Mouse (Mus musculus) neural tube, embryonic 14.5 days (tissue): Measurements from ENCODE around the gene Mrpl33. TPM values are rescaled to one million over a fixed set of nuclear protein-coding genes. Genes with fewer than 3 reads are reported as not detected.

Source experiments
- ATAC-seq: fragments of 200-750 bp; cut with Nextera tagmentation; 2 replicates; pipeline ENCODE4 v1.8.0; 2017; ENCODE audit warnings: low read depth, mild to moderate bottlenecking, moderate TSS enrichment, moderate library complexity
- H3K27ac ChIP-seq: fragments of 300-500 bp; sonication (generic); 2 replicates; pipeline ENCODE4 v1.5.1; 2014; ENCODE audit warnings: low read depth, mild to moderate bottlenecking, control low read depth, low read length, moderate library complexity, mixed read lengths
- H3K27me3 ChIP-seq: fragments of 300-500 bp; sonication (generic); 2 replicates; pipeline ENCODE4 v1.6.1; 2014; ENCODE audit warnings: low read length; ENCODE audit not compliant: control insufficient read depth, insufficient read depth
- H3K36me3 ChIP-seq: fragments of 300-500 bp; sonication (generic); 2 replicates; pipeline ENCODE4 v1.6.1; 2014; ENCODE audit warnings: low read length, mixed read lengths; ENCODE audit not compliant: control insufficient read depth, insufficient read depth
- H3K4me1 ChIP-seq: fragments of 300-500 bp; sonication (generic); 2 replicates; pipeline ENCODE4 v1.6.1; 2014; ENCODE audit warnings: low read length; ENCODE audit not compliant: control insufficient read depth, insufficient read depth
- H3K4me2 ChIP-seq: fragments of 300-500 bp; sonication (generic); 2 replicates; pipeline ENCODE4 v1.6.1; 2014; ENCODE audit warnings: mild to moderate bottlenecking, low read depth, low read length, control low read depth
- H3K4me3 ChIP-seq: fragments of 300-500 bp; sonication (generic); 2 replicates; pipeline ENCODE4 v1.5.1; 2014; ENCODE audit warnings: low read depth, low read length, control low read depth, mixed read lengths
- H3K9ac ChIP-seq: fragments of 300-500 bp; sonication (generic); replicated peaks from 2 replicates; pipeline ENCODE4 v1.6.1; 2014; ENCODE audit warnings: low read depth, mild to moderate bottlenecking, control low read depth, low read length, mixed read lengths
- H3K9me3 ChIP-seq: fragments of 300-500 bp; sonication (generic); 2 replicates; pipeline ENCODE4 v1.6.1; 2016; ENCODE audit warnings: low read length; ENCODE audit not compliant: control insufficient read depth
- WGBS: fragments of 180-500 bp; shearing (Covaris S2); extraction: QIAGEN DNeasy Blood & Tissue Kit; methylation state at CpG from one replicate; pipeline ENCODE4 v1.1.7; 2014; 5-methylcytosine and 5-hydroxymethylcytosine counted together
- polyA plus RNA-seq: library from polyadenylated mRNA; unstranded; fragments of >200 nt; fragmentation: Nextera tagmentation; extraction: Ambion mirVana; gene quantifications from 2 replicates; pipeline ENCODE4 v1.2.1, GENCODE M21; 2014

Gene Mrpl33
- polyA plus RNA-seq, 1 experiment from 2014 or later = 200 TPM

DNA sequence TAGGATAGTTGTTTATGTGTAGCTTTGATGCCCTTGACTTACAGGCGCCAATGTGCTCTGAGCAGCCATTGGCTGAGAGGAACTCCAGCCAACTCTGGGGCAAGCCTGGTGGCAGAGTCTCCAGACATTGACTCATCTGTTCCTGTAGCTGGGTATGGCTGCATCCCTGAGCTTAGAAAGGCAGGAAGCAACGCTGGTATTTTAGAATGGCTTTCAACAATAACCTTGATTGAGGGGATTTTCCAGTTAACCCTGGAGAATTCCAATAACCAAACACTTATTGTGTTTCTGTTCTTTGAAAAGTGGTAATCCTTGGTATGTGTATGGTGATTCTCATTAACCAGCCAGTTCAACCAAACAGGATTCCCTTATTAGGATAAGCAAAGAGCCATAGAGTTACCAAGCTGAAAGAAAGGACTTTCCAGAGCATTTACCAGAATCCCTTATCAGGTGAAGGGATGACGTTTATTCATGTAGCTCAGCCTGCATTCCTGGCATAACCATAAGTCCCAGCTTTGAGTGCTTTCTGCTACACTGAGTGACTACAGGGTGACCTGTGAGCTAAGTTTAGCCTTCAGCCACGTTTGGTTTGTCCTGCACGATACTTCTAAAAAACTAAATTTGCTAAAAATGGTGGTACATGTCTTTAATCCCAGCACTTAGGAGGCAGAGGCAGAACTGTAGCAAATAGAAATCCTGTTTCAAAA is 28.6 kb upstream of the Mrpl33 start:
- H3K4me2 ChIP-seq = no peak overlapping the region
- no peak overlapping the region for H3K27ac ChIP-seq
- no peaks in the 10 kb centered on the region for H3K4me1 ChIP-seq
- WGBS = 80% methylated on average over 5 of the region's 5 CpGs
- ATAC-seq = no peak
- no peaks in the 10 kb centered on the region for H3K36me3 ChIP-seq
- no peaks in the 10 kb centered on the region for H3K27me3 ChIP-seq
- H3K9ac ChIP-seq = no peak overlapping the region
- no peaks in the 10 kb centered on the region for H3K9me3 ChIP-seq
- no peak overlapping the region for H3K4me3 ChIP-seq

DNA sequence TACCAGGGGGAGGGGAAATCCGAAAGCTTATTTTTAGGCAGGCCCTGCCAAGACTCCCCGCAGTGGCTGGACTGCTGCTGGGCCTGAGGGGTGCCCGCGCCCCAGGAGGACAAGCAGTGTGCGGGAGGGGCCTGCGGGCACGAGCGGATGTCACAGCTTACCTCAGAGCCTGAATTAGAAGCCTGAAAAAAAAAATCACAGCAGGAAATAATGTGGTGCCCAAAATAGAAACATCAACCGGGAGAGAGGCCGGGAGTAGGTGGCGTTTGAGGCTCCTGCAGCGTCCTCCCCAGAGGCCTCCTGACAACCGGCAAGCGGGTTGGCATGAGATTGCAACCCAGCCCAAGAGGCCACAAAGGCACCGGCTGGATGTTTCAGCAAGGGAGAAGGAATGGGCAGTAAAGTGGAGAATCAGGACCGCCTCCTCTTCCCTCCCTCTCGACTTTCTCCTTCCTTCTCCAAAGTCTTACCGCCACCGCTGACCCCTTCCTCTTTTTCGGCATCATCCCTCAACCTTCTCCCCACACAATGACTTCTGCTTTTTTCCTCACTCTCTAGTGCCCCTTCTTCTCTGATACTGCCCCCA is 25.6 kb upstream of the Mrpl33 start:
- Histone ChIP-seq H3K9ac (0 out of 2 replicates have a peak overlapping the region, but pooled peaks have one; percentile 16), H3K4me1 (no peaks in the 10 kb centered on the region), H3K27me3 (no peaks in the 10 kb centered on the region), H3K27ac (no peak overlapping the region), H3K36me3 (no peaks in the 10 kb centered on the region), H3K4me3 (no peak overlapping the region), H3K4me2 (peak overlapping the region; percentile 24; the same call in 1 of the 2 replicates), H3K9me3 (no peaks in the 10 kb centered on the region)
- 11% methylated on average over 20 of the region's 20 CpGs for WGBS
- no peak for ATAC-seq

DNA sequence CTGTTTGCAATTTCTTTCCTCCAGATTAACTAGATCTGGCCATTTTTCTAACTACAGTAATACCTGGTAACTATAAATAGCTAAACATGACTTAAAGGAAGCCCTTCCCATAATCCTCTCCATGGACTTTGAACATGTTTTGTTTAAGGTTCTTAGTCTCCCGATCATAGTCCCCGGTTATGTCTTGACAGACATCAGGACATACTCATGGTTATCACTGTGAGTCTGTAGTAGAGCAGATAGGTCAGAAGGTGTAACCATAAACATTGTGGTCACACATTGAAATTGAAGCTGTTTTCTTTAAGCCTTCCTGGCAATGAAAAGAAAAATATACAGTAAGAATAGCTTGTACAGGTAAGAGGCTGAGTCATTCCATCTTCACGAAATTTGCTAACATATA is 23.0 kb upstream of the Mrpl33 start:
- H3K4me3 ChIP-seq = no peak overlapping the region
- whole genome bisulfite sequencing = 96% methylated on average over 3 of the region's 3 CpGs
- H3K36me3 ChIP-seq = no peaks in the 10 kb centered on the region
- no peak for ATAC-seq
- no peak overlapping the region for H3K27ac ChIP-seq
- no peaks in the 10 kb centered on the region for H3K27me3 ChIP-seq
- no peaks in the 10 kb centered on the region for H3K4me1 ChIP-seq
- H3K9me3 ChIP-seq = no peaks in the 10 kb centered on the region
- H3K9ac ChIP-seq = no peak overlapping the region
- H3K4me2 ChIP-seq = no peak overlapping the region

DNA sequence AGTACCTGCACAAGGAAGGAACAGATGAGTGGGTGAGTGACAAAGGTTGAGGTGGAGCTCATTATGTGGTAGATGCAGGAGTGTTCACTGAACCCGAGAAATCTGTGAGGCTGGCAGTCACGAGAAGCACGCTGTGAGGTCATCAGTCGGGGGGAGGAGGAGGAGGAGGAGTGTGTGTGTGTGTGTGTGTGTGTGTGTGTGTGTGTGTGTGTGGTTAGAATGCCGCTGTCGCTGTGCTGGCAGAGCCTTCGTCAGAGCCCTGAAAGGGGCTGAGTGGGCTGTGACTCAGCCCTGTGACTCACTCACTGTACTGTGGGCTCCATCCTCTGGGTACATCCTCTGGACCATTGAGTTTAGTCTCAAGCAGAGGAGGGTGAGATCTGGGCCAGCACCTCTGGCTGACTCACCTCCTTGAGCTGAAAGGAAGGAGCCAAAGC is 20.2 kb upstream of the Mrpl33 start:
- 71% methylated on average over 7 of the region's 7 CpGs for WGBS
- H3K4me2 ChIP-seq = no peak overlapping the region
- no peaks in the 10 kb centered on the region for H3K4me1 ChIP-seq
- H3K9ac ChIP-seq = no peak overlapping the region
- H3K27me3 ChIP-seq = no peaks in the 10 kb centered on the region
- no peaks in the 10 kb centered on the region for H3K36me3 ChIP-seq
- no peak for ATAC-seq
- H3K27ac ChIP-seq = no peak overlapping the region
- no peak overlapping the region for H3K4me3 ChIP-seq
- H3K9me3 ChIP-seq = no peaks in the 10 kb centered on the region

GRCm38 (mm10) chr5:31581263-31581662 is 15.5 kb upstream of the Mrpl33 start:
- Histone ChIP-seq H3K27me3 (no peaks in the 10 kb centered on the region), H3K9ac (no peak overlapping the region), H3K4me1 (no peaks in the 10 kb centered on the region), H3K27ac (no peak overlapping the region), H3K9me3 (no peaks in the 10 kb centered on the region), H3K36me3 (no peaks in the 10 kb centered on the region), H3K4me2 (no peak overlapping the region), H3K4me3 (no peak overlapping the region)
- no peak for ATAC-seq
- 84% methylated on average over 6 of the region's 6 CpGs for WGBS

- 80% methylated on average over 3 of the region's 3 CpGs for WGBS
- Histone ChIP-seq H3K4me1 (no peaks in the 10 kb centered on the region), H3K9ac (no peak overlapping the region), H3K4me3 (no peak overlapping the region), H3K9me3 (no peaks in the 10 kb centered on the region), H3K27ac (no peak overlapping the region), H3K4me2 (no peak overlapping the region), H3K36me3 (no peaks in the 10 kb centered on the region), H3K27me3 (no peaks in the 10 kb centered on the region)
- ATAC-seq = no peak
Measured at GRCm38 (mm10) chr5:31581932-31582331, 14.8 kb upstream of the Mrpl33 start.

GRCm38 (mm10) chr5:31583261-31583660 is 13.5 kb upstream of the Mrpl33 start:
- H3K4me2 ChIP-seq = no peak overlapping the region
- H3K27ac ChIP-seq = no peak overlapping the region
- H3K4me3 ChIP-seq = no peak overlapping the region
- H3K36me3 ChIP-seq = no peaks in the 10 kb centered on the region
- no peak overlapping the region for H3K9ac ChIP-seq
- no peaks in the 10 kb centered on the region for H3K9me3 ChIP-seq
- H3K4me1 ChIP-seq = no peaks in the 10 kb centered on the region
- WGBS = 82% methylated on average over 2 of the region's 2 CpGs
- no peaks in the 10 kb centered on the region for H3K27me3 ChIP-seq
- ATAC-seq = no peak

GRCm38 (mm10) chr5:31585526-31585925 is 11.2 kb upstream of the Mrpl33 start:
- H3K27me3 ChIP-seq = no peaks in the 10 kb centered on the region
- H3K9ac ChIP-seq = no peak overlapping the region
- H3K9me3 ChIP-seq = no peaks in the 10 kb centered on the region
- H3K4me2 ChIP-seq = no peak overlapping the region
- H3K4me3 ChIP-seq = no peak overlapping the region
- H3K4me1 ChIP-seq = no peaks in the 10 kb centered on the region
- H3K36me3 ChIP-seq = no peaks in the 10 kb centered on the region
- no peak overlapping the region for H3K27ac ChIP-seq
- WGBS = 93% methylated on average over 4 of the region's 4 CpGs
- no peak for ATAC-seq

DNA sequence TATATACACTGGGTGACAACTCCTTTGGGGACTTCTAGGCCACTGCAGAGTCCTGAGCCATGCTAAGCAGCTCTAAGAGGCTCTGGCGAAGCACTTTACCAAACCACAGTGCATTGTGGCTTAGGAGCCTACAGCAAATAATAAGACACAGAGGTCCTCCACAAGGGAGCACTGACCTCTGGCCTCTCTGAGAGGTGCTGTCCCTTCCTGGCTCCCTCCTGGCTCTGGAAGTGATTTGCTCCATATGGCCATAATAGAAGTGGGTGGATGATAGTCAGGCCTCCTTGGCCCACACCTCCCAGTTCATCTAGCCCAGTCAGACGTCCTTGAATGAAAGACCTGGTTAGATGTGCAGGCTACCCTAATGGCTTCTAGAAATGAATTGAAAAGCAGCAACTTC is 8.7 kb upstream of the Mrpl33 start:
- Histone ChIP-seq H3K36me3 (no peaks in the 10 kb centered on the region), H3K9ac (no peak overlapping the region), H3K4me3 (no peak overlapping the region), H3K4me2 (no peak overlapping the region), H3K27ac (no peak overlapping the region), H3K4me1 (no peaks in the 10 kb centered on the region), H3K9me3 (no peaks in the 10 kb centered on the region), H3K27me3 (no peaks in the 10 kb centered on the region)
- WGBS = 84% methylated on average over 2 of the region's 2 CpGs
- no peak for ATAC-seq
